Mouse (Mus musculus) kidney, postnatal 0 days (tissue): ENCODE data around the gene Odf2l. TPM values are rescaled to one million over a fixed set of nuclear protein-coding genes. Genes with fewer than 3 reads are reported as not detected.
A peak's percentile ranks its signal among the peaks of the same experiment; 100 is the strongest.

Experiments
- ATAC-seq: fragments of 200-750 bp; cut with Nextera tagmentation; replicated peaks from 2 replicates; pipeline ENCODE4 v1.8.0; 2017; ENCODE audit warnings: low read depth, moderate number of reproducible peaks, moderate TSS enrichment, moderate library complexity; ENCODE audit not compliant: low FRiP score
- DNase-seq: peaks from one replicate; pipeline ENCODE4 v3.0.0-alpha.2; 2016; ENCODE audit warnings: low spot score
- H3K27ac ChIP-seq: fragments of 300-500 bp; sonication (generic); 2 replicates; pipeline ENCODE4 v1.5.1; 2014; ENCODE audit warnings: mild to moderate bottlenecking
- H3K27me3 ChIP-seq: fragments of 300-500 bp; sonication (generic); 2 replicates; pipeline ENCODE4 v1.6.1; 2014; ENCODE audit warnings: low read length, mixed read lengths; ENCODE audit not compliant: insufficient read depth
- H3K36me3 ChIP-seq: fragments of 300-500 bp; sonication (generic); 2 replicates; pipeline ENCODE4 v1.6.1; 2014; ENCODE audit warnings: low read length, mixed read lengths; ENCODE audit not compliant: insufficient read depth
- H3K4me1 ChIP-seq: fragments of 300-500 bp; sonication (generic); replicated peaks from 2 replicates; pipeline ENCODE4 v1.6.1; 2014; ENCODE audit warnings: antibody characterized with exemption, low read length, mixed read lengths; ENCODE audit not compliant: insufficient read depth
- H3K4me2 ChIP-seq: fragments of 300-500 bp; sonication (generic); 2 replicates; pipeline ENCODE4 v1.6.1; 2014; ENCODE audit warnings: mild to moderate bottlenecking, low read length, moderate library complexity, mixed read lengths
- H3K4me3 ChIP-seq: fragments of 300-500 bp; sonication (generic); replicated peaks from 2 replicates; pipeline ENCODE4 v1.5.1; 2014; ENCODE audit warnings: low read depth, low read length
- H3K9ac ChIP-seq: fragments of 300-500 bp; sonication (generic); 2 replicates; pipeline ENCODE4 v1.6.1; 2014; ENCODE audit warnings: low read depth, low read length
- H3K9me3 ChIP-seq: fragments of 300-500 bp; sonication (generic); replicated peaks from 2 replicates; pipeline ENCODE4 v1.6.1; 2016; ENCODE audit warnings: low read length, inconsistent platforms, mixed read lengths
- CTCF ChIP-seq: IDR thresholded peaks from 2 replicates; pipeline ENCODE4 v1.5.1; 2016; ENCODE audit warnings: antibody characterized with exemption, low read depth, mild to moderate bottlenecking, moderate library complexity
- WGBS: fragments of 180-500 bp; shearing (Covaris S2); extraction: QIAGEN DNeasy Blood & Tissue Kit; methylation state at CpG from one replicate; pipeline ENCODE4 v1.1.7; 2014; 5-methylcytosine and 5-hydroxymethylcytosine counted together
- polyA plus RNA-seq: library from polyadenylated mRNA; unstranded; fragments of >200 nt; fragmentation: Nextera tagmentation; extraction: Ambion mirVana; gene quantifications from 2 replicates; pipeline ENCODE4 v1.2.1, GENCODE M21; 2015

The Odf2l gene
- polyA plus RNA-seq, 1 experiment from 2014 or later: 15.3 TPM

DNA sequence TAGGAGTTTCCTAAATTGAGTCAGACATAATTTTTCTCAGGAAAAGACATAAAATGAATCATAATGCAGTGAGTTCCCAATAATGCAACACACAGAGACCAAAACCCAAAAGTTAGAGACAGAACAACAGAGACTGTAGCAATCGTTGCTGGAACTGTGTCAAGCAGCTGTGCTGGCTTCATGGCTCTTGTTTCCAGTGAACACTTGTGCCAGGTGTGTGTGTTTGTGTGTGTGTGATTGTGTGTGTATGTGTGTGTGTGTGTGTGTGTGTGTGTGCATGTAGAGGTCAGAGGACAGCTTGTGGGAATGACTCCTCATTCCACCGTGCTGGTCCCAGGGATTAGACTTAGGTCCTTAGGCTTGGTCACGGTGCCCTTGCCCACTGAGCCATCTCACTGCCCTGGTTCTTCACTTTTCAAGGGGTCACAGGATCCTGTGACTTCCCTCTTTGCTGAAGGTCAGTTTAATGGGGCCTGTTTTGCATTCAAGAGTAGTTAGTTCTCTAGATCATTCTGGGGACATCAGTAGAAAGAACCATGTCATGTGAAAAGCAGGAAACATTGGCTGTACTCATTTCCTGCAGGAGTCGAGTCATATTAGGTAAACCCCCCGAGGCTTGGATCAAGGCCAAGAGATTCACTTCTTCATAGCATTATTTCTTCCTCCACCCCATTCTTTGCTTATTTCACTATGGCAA, 13.2 kb upstream of the Odf2l start:
- H3K36me3 ChIP-seq: no peaks in the 10 kb centered on the region
- no peaks in the 10 kb centered on the region for H3K9me3 ChIP-seq
- WGBS: 61% methylated on average over 5 of the region's 5 CpGs
- ATAC-seq: no peak
- no peak for DNase-seq
- no peak overlapping the region for H3K27ac ChIP-seq
- H3K4me1 ChIP-seq: no peaks in the 10 kb centered on the region
- no peak overlapping the region for H3K9ac ChIP-seq
- TF ChIP-seq CTCF: no peak
- no peaks in the 10 kb centered on the region for H3K27me3 ChIP-seq
- H3K4me2 ChIP-seq: no peak overlapping the region
- no peak overlapping the region for H3K4me3 ChIP-seq

DNA sequence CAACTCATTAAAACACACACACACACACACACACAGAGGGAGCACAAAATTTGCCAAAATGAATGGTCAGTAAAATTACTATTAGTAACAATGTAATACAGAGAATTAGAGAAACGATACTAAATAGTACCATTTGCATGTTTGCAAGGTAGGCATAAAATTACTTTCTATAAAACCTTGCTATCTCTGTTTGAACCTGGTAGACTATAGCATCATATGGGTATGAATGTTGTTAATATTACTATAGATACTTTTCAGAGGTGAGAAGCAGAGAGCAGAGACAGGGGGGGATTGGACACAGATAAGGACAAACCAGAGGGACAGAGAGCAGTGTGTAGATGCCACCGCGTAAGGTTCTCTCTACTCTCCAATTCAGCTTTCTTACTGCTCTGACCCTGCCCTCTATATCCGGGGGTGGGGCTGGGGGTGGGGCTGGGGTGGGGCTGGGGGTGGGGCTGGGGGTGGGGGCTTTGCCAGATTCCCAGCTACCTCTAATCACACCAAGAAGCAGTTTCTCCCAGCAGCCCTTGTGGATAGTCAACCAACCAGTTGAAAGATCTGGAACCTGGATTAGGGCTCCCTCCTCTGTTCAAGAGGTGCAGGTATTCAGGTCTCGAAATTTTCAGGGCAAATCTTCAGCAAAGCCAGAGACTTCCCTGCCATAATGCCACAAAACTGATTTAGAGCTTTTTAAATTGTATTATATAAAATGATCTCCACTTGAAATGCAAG, 12.4 kb upstream of the Odf2l start:
- peak; percentile 35; the same call in 1 of the 2 replicates for TF ChIP-seq CTCF
- peak; percentile 33; the same call in 1 of the 2 replicates for ATAC-seq
- Histone ChIP-seq H3K36me3 (no peaks in the 10 kb centered on the region), H3K9me3 (no peaks in the 10 kb centered on the region), H3K27ac (no peak overlapping the region), H3K9ac (no peak overlapping the region), H3K4me1 (no peaks in the 10 kb centered on the region), H3K27me3 (no peaks in the 10 kb centered on the region), H3K4me2 (no peak overlapping the region), H3K4me3 (no peak overlapping the region)
- no peak for DNase-seq
- WGBS: 71% methylated on average over 5 of the region's 5 CpGs

DNA sequence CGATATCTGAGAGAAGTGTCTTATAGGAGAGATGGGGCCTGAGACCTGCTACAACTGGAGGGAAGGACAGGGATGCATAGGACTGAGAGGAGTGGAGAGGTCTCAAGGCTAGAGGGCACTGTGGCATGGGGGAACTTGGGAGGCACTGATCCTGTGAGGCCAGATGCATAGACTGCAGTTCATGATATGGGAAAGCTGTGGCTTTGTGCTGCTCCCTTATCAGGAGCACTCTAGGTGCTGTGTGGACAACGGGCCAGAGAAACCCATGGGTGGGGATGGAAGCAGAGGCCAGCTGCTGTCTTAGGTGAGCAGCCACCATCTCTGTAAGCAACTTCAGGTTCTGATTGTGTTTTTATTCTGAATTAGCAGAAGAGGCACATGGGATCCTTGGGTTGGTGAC, 3.2 kb upstream of the Odf2l start:
- Histone ChIP-seq H3K4me1 (peaks cover 9% of the 10 kb centered on the region; the same call in 1 of the 2 replicates), H3K4me2 (no peak overlapping the region), H3K9me3 (no peaks in the 10 kb centered on the region), H3K27ac (no peak overlapping the region), H3K27me3 (no peaks in the 10 kb centered on the region), H3K4me3 (no peak overlapping the region), H3K9ac (no peak overlapping the region), H3K36me3 (no peaks in the 10 kb centered on the region)
- ATAC-seq (no peak), DNase-seq (no peak)
- 98% methylated on average over 2 of the region's 2 CpGs for WGBS
- no peak for TF ChIP-seq CTCF

DNA sequence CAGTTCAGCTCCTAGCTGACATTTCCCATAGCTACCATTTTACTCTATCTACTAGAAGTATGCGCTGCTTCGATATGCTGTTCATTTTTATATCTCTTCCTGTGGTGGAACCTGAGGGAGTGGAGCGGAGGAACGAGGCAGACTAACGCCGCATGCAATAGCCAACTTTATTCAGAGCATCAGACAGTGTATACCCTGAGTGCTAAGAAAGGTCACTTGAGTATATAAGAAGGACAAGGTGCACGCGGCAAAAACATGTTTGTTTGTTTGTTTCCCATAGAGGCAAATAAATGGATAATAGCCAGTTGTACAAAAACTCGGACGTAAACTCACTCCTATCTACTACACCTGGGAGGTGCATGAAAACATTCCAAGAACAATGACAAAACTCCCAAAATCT, 751 bp upstream of the Odf2l start:
- peak overlapping the region; percentile 83 for H3K4me3 ChIP-seq
- no peaks in the 10 kb centered on the region for H3K9me3 ChIP-seq
- peak overlapping the region; percentile 91; the same call in 1 of the 2 replicates for H3K9ac ChIP-seq
- no peak for TF ChIP-seq CTCF
- peak overlapping the region; percentile 78 for H3K4me2 ChIP-seq
- peak overlapping the region; percentile 99 for H3K27ac ChIP-seq
- ATAC-seq: no peak
- peaks cover 9% of the 10 kb centered on the region; the same call in 1 of the 2 replicates for H3K4me1 ChIP-seq
- H3K27me3 ChIP-seq: no peaks in the 10 kb centered on the region
- 82% methylated on average over 10 of the region's 10 CpGs for WGBS
- H3K36me3 ChIP-seq: no peaks in the 10 kb centered on the region
- no peak for DNase-seq

DNA sequence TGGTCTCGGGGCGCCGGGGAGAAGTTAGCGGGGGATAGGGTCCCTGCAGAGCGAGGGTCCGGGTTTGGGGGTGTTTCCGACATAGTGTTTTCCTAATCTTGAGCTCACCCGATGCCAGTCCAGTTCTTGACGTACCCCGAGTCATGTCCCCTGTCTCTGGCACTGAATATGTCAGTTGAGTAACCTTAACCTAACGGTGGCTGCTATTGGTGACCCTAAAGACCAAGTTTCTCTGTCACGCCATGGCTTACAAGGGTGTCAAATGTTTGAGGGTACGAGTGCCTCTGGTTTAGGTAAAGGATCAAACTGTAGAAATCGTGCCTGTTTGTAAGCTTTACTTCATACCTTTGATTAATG, 592 bp downstream of the Odf2l start:
- peak overlapping the region; percentile 99 for H3K27ac ChIP-seq
- H3K4me1 ChIP-seq: peaks cover 9% of the 10 kb centered on the region; the same call in 1 of the 2 replicates
- DNase-seq (peak; percentile 39), ATAC-seq (peak; percentile 9; the same call in 1 of the 2 replicates)
- no peaks in the 10 kb centered on the region for H3K36me3 ChIP-seq
- H3K9ac ChIP-seq: peak overlapping the region; percentile 91
- WGBS: 2% methylated on average over 13 of the region's 14 CpGs
- H3K4me3 ChIP-seq: peak overlapping the region; percentile 83
- TF ChIP-seq CTCF: no peak
- H3K9me3 ChIP-seq: no peaks in the 10 kb centered on the region
- peak overlapping the region; percentile 78 for H3K4me2 ChIP-seq
- H3K27me3 ChIP-seq: no peaks in the 10 kb centered on the region

DNA sequence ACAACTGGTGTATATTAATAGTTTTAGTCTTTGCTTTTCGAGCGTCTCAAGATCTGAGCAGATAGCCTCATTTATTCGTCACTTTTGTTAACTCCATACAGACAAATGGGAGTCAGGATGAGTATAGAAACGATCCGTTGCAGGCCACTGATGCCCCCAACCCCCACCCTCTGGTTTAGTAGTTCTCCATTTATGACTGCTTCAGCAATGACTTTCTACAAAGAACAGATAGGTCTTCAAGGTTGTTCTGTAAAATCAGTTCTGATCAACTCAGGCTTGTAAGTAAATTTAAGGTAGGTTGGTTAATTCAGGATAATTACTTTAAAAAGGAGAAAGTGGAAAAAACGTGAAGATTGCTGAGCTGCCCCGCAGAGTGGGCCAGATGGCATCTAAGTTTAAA, 1.0 kb downstream of the Odf2l start:
- DNase-seq (no peak), ATAC-seq (no peak)
- peak overlapping the region; percentile 91; the same call in 1 of the 2 replicates for H3K9ac ChIP-seq
- peaks cover 9% of the 10 kb centered on the region; the same call in 1 of the 2 replicates for H3K4me1 ChIP-seq
- H3K27me3 ChIP-seq: no peaks in the 10 kb centered on the region
- H3K27ac ChIP-seq: peak overlapping the region; percentile 99; the same call in 1 of the 2 replicates
- no peak for TF ChIP-seq CTCF
- peak overlapping the region; percentile 78 for H3K4me2 ChIP-seq
- H3K36me3 ChIP-seq: no peaks in the 10 kb centered on the region
- no peaks in the 10 kb centered on the region for H3K9me3 ChIP-seq
- 66% methylated on average over 7 of the region's 7 CpGs for WGBS
- peak overlapping the region; percentile 83 for H3K4me3 ChIP-seq
